Mouse (Mus musculus): Measurements from ENCODE around the gene Dnal1. TPM values are rescaled to one million over a fixed set of nuclear protein-coding genes. Genes with fewer than 3 reads are reported as not detected.

The Dnal1 gene
- total and polyA plus RNA-seq, 3 experiments, result 1.3 to 1.7 TPM; not detected in 1

GRCm38 (mm10) chr12:84148622-84149012 is 34.5 kb downstream of the Dnal1 start:
- TF ChIP-seq MXI1 (IDR thresholded peaks at IDR 0.05; ENCODE audit: low read depth, low read length) (no peak), MYC (IDR thresholded peaks at IDR 0.05; ENCODE audit: low read depth, low read length) (no peak), MAX (IDR thresholded peaks at IDR 0.05; ENCODE audit: low read length) (no peak), MAFK (IDR thresholded peaks at IDR 0.05; ENCODE audit: borderline replicate concordance, low read depth, low read length) (no peak), HCFC1 (IDR thresholded peaks at IDR 0.05; ENCODE audit: low read depth, low read length) (no peak), POLR2A (IDR thresholded peaks at IDR 0.05; ENCODE audit: control insufficient read depth in 1 of 2, insufficient read depth in 1 of 2, low read depth in 1 of 2, low read length in 2 of 2, poor library complexity in 1 of 2) (no peak), MYB (IDR thresholded peaks at IDR 0.05; ENCODE audit: low read depth, low read length) (no peak), UBTF (IDR thresholded peaks at IDR 0.05; ENCODE audit: borderline replicate concordance, insufficient read depth, low read depth, low read length) (no peak), TBP (IDR thresholded peaks at IDR 0.05; ENCODE audit: low read depth, low read length) (no peak), ELF1 (IDR thresholded peaks at IDR 0.05; ENCODE audit: low read depth, low read length) (no peak), BHLHE40 (IDR thresholded peaks at IDR 0.05; ENCODE audit: borderline replicate concordance, low read depth, low read length) (no peak), CHD1 (IDR thresholded peaks at IDR 0.05; ENCODE audit: low read depth, low read length) (no peak), ZC3H11A (IDR thresholded peaks at IDR 0.05; ENCODE audit: low read depth, low read length) (no peak), SIN3A (IDR thresholded peaks at IDR 0.05; ENCODE audit: low read length) (no peak), ZMIZ1 (IDR thresholded peaks at IDR 0.05; ENCODE audit: low read depth, low read length) (no peak), NRF1 (IDR thresholded peaks at IDR 0.05; ENCODE audit: insufficient read depth, low read depth, low read length, poor library complexity, severe bottlenecking) (no peak)
- H3K4me1 ChIP-seq (ENCODE audit: control insufficient read depth in 1 of 2, insufficient read depth in 2 of 2, low read length in 2 of 2), result peaks cover 12 to 23% of the 10 kb centered on the region in 2 experiments
- no peak overlapping the region for H3K9ac ChIP-seq (ENCODE audit: control insufficient read depth, low read depth, low read length, poor library complexity, severe bottlenecking)
- peaks cover 5 to 24% of the 10 kb centered on the region in 2 experiments for H3K36me3 ChIP-seq (ENCODE audit: control insufficient read depth in 1 of 2, insufficient read depth in 2 of 2, low read length in 2 of 2)
- H3K27me3 ChIP-seq (ENCODE audit: control insufficient read depth in 1 of 2, insufficient read depth in 2 of 2, low read length in 2 of 2), result no peaks in the 10 kb centered on the region
- no peaks in the 10 kb centered on the region for H3K9me3 ChIP-seq (replicated peaks; ENCODE audit: insufficient read depth, low read length)
- no peak for DNase-seq (ENCODE audit: low read depth, low spot score)
- H3K4me3 ChIP-seq (ENCODE audit: control insufficient read depth in 1 of 2, insufficient read depth in 1 of 2, low read depth in 2 of 2, low read length in 2 of 2), result peak overlapping the region in 1 of 2 experiments; percentile 49; a peak in 2 of 4 replicates
- H3K27ac ChIP-seq (ENCODE audit: control insufficient read depth, low read depth, low read length), result no peak overlapping the region
- no peaks in the 10 kb centered on the region for H3K79me2 ChIP-seq (ENCODE audit: control insufficient read depth, insufficient read depth, low read length, poor library complexity)

- Histone ChIP-seq H3K4me3 (ENCODE audit: control insufficient read depth in 1 of 2, insufficient read depth in 1 of 2, low read depth in 2 of 2, low read length in 2 of 2) (no peak overlapping the region), H3K36me3 (ENCODE audit: control insufficient read depth in 1 of 2, insufficient read depth in 2 of 2, low read length in 2 of 2) (peaks cover 8 to 24% of the 10 kb centered on the region in 2 experiments), H3K79me2 (ENCODE audit: control insufficient read depth, insufficient read depth, low read length, poor library complexity) (no peaks in the 10 kb centered on the region), H3K27ac (ENCODE audit: control insufficient read depth, low read depth, low read length) (no peak overlapping the region), H3K9me3 (replicated peaks; ENCODE audit: insufficient read depth, low read length) (no peaks in the 10 kb centered on the region), H3K27me3 (ENCODE audit: control insufficient read depth in 1 of 2, insufficient read depth in 2 of 2, low read length in 2 of 2) (no peaks in the 10 kb centered on the region), H3K9ac (ENCODE audit: control insufficient read depth, low read depth, low read length, poor library complexity, severe bottlenecking) (no peak overlapping the region), H3K4me1 (ENCODE audit: control insufficient read depth in 1 of 2, insufficient read depth in 2 of 2, low read length in 2 of 2) (peaks cover 12 to 23% of the 10 kb centered on the region in 2 experiments)
- TF ChIP-seq MAX (IDR thresholded peaks at IDR 0.05; ENCODE audit: low read length) (no peak), POLR2AphosphoS5 (IDR thresholded peaks at IDR 0.05; ENCODE audit: borderline replicate concordance, low read depth, low read length) (no peak), E2F4 (IDR thresholded peaks at IDR 0.05; ENCODE audit: borderline replicate concordance, low read depth, low read length) (no peak), RCOR1 (IDR thresholded peaks at IDR 0.05; ENCODE audit: low read depth, low read length) (no peak), USF1 (IDR thresholded peaks at IDR 0.05; ENCODE audit: low read depth, low read length) (no peak), USF2 (IDR thresholded peaks at IDR 0.05; ENCODE audit: borderline replicate concordance in 1 of 2, insufficient read depth in 1 of 2, low read depth in 1 of 2, low read length in 2 of 2) (no peak), ZNF384 (IDR thresholded peaks at IDR 0.05; ENCODE audit: low read depth, low read length) (no peak)
- DNase-seq (ENCODE audit: low read depth, low spot score), result no peak
Observed at GRCm38 (mm10) chr12:84149971-84150370, 35.8 kb downstream of the Dnal1 start.
